Mouse (Mus musculus): ENCODE data around the gene Slc16a8.

Slc16a8 gene

DNA sequence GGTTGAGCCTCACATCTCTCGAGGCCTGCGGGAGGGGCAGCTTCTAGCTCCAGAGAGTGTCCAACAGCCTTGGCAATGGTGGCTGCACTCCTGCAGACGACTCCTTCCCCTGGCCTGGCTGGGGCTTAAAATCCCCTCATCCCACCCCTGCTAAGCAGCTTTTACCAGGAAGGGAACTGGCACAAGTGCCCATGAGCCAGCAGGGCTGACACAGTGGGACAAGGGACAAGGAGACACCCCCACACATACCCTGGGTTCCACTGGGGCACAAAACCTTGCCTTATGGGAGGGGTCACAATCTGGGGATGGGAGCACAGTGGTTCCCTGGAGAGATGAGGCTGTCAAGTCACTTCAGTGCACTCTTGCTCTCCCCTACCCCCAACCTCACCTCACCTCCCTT, at the start of gene Slc16a8:
Gene Slc16a8, minus strand, starts transcription at position 101 of the 400 bp plus-strand sequence.
- no peaks in the 10 kb centered on the region for H3K9me3 ChIP-seq (ENCODE audit: low read length)
- peaks cover 11% of the 10 kb centered on the region for H3K36me3 ChIP-seq (ENCODE audit: insufficient read depth, low read length)
- H3K4me3 ChIP-seq (replicated peaks; ENCODE audit: low read length) = no peak within 1 kb of the TSS
- TF ChIP-seq NANOG (IDR thresholded peaks at IDR 0.05; ENCODE audit: borderline replicate concordance, low read length) (no peak), POU5F1 (IDR thresholded peaks at IDR 0.05; ENCODE audit: borderline replicate concordance, low read length) (no peak), CTCF (conservative IDR thresholded peaks at IDR 0.05; ENCODE audit: low read length) (no peak)
- H3K4me1 ChIP-seq (replicated peaks; ENCODE audit: low read depth, low read length) = peaks cover 47% of the 10 kb centered on the region
- H3K27me3 ChIP-seq (ENCODE audit: insufficient read depth, low read length) = peaks cover 50% of the 10 kb centered on the region

DNA sequence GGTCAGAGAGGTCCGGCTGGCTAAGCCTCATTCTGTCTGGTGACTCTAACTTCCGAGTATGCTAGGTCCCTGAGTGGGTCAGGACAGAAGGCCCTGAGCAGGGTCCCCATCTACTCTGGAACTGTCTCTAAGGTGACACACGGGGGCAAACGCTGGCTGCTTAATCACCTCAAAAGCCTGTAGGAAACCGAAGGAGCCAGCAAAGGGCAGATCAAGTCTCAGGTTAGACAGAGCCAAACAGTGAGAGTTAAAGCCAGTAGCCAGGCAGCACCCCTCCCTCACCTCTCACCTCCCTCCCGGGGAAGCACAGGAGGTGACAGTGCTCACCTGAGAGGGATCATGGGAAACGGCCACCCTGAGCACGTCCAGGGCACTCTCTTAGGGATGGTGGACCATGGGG, 49.2 kb upstream of the Slc16a8 start:
- H3K27me3 ChIP-seq (ENCODE audit: insufficient read depth, low read length) = no peaks in the 10 kb centered on the region
- H3K4me1 ChIP-seq (replicated peaks; ENCODE audit: low read depth, low read length) = peaks cover 31% of the 10 kb centered on the region
- TF ChIP-seq CTCF (conservative IDR thresholded peaks at IDR 0.05; ENCODE audit: low read length) (no peak), POU5F1 (IDR thresholded peaks at IDR 0.05; ENCODE audit: borderline replicate concordance, low read length) (no peak), NANOG (IDR thresholded peaks at IDR 0.05; ENCODE audit: borderline replicate concordance, low read length) (no peak)
- peaks cover 98% of the 10 kb centered on the region for H3K36me3 ChIP-seq (ENCODE audit: insufficient read depth, low read length)
- no peak overlapping the region for H3K4me3 ChIP-seq (replicated peaks; ENCODE audit: low read length)
- H3K9me3 ChIP-seq (ENCODE audit: low read length) = no peaks in the 10 kb centered on the region

DNA sequence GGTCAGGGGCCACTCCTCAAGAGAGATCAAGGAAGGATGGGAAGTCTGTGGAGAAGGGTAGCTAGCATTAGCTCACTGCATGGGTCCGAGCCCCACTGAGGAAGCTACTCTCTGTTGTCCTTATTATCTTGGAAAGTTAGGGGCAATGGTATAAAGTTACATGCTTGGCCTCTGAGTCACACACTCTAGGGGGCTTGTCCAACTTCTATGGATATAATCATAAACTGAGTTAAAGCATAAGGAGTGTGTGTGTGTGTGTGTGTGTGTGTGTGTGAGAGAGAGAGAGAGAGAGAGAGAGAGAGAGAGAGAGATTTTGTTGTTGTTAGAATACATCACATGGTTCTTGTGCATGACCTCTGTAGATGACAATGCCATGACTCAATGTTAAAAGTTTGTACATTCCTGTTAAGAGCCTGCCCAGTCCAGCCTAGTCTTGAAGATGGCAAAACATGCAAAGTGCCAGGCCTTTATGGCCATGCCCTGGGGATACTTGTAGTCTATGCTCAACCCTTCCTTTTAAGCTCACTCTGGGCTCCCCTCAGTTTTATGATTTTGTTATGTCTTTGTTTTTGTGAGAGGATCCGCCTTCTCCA, 45.1 kb upstream of the Slc16a8 start:
- TF ChIP-seq CTCF (conservative IDR thresholded peaks at IDR 0.05; ENCODE audit: low read length) = no peak
- TF ChIP-seq NANOG (IDR thresholded peaks at IDR 0.05; ENCODE audit: borderline replicate concordance, low read length) = no peak
- no peak for TF ChIP-seq POU5F1 (IDR thresholded peaks at IDR 0.05; ENCODE audit: borderline replicate concordance, low read length)
- no peaks in the 10 kb centered on the region for H3K9me3 ChIP-seq (ENCODE audit: low read length)
- no peaks in the 10 kb centered on the region for H3K27me3 ChIP-seq (ENCODE audit: insufficient read depth, low read length)
- no peak overlapping the region for H3K4me3 ChIP-seq (replicated peaks; ENCODE audit: low read length)
- peaks cover 3% of the 10 kb centered on the region; the same call in 1 of the 2 replicates for H3K4me1 ChIP-seq (replicated peaks; ENCODE audit: low read depth, low read length)
- peaks cover 93% of the 10 kb centered on the region for H3K36me3 ChIP-seq (ENCODE audit: insufficient read depth, low read length)

GRCm38 (mm10) chr15:79298553-79298952, 44.0 kb upstream of the Slc16a8 start:
- no peak for TF ChIP-seq CTCF (conservative IDR thresholded peaks at IDR 0.05; ENCODE audit: low read length)
- TF ChIP-seq POU5F1 (IDR thresholded peaks at IDR 0.05; ENCODE audit: borderline replicate concordance, low read length) = no peak
- no peak for TF ChIP-seq NANOG (IDR thresholded peaks at IDR 0.05; ENCODE audit: borderline replicate concordance, low read length)
- peaks cover 91% of the 10 kb centered on the region for H3K36me3 ChIP-seq (ENCODE audit: insufficient read depth, low read length)

GRCm38 (mm10) chr15:79292779-79293178, 38.2 kb upstream of the Slc16a8 start:
- no peaks in the 10 kb centered on the region for H3K9me3 ChIP-seq (ENCODE audit: low read length)
- no peak for TF ChIP-seq CTCF (conservative IDR thresholded peaks at IDR 0.05; ENCODE audit: low read length)
- TF ChIP-seq POU5F1 (IDR thresholded peaks at IDR 0.05; ENCODE audit: borderline replicate concordance, low read length) = no peak
- no peak for TF ChIP-seq NANOG (IDR thresholded peaks at IDR 0.05; ENCODE audit: borderline replicate concordance, low read length)
- peaks cover 86% of the 10 kb centered on the region for H3K36me3 ChIP-seq (ENCODE audit: insufficient read depth, low read length)
- H3K27me3 ChIP-seq (ENCODE audit: insufficient read depth, low read length) = no peaks in the 10 kb centered on the region
- no peak overlapping the region for H3K4me3 ChIP-seq (replicated peaks; ENCODE audit: low read length)
- peaks cover 16% of the 10 kb centered on the region for H3K4me1 ChIP-seq (replicated peaks; ENCODE audit: low read depth, low read length)

More at GRCm38 (mm10) chr15:79298553-79298952, 44.0 kb upstream of the Slc16a8 start:
- Histone ChIP-seq H3K9me3 (ENCODE audit: low read length) (no peaks in the 10 kb centered on the region), H3K27me3 (ENCODE audit: insufficient read depth, low read length) (no peaks in the 10 kb centered on the region), H3K4me1 (replicated peaks; ENCODE audit: low read depth, low read length) (peaks cover 3% of the 10 kb centered on the region; the same call in 1 of the 2 replicates), H3K4me3 (replicated peaks; ENCODE audit: low read length) (no peak overlapping the region)

- Histone ChIP-seq H3K36me3 (ENCODE audit: insufficient read depth, low read length) (peaks cover 88% of the 10 kb centered on the region), H3K4me1 (replicated peaks; ENCODE audit: low read depth, low read length) (peaks cover 26% of the 10 kb centered on the region), H3K9me3 (ENCODE audit: low read length) (no peaks in the 10 kb centered on the region), H3K4me3 (replicated peaks; ENCODE audit: low read length) (no peak overlapping the region), H3K27me3 (ENCODE audit: insufficient read depth, low read length) (no peaks in the 10 kb centered on the region)
- TF ChIP-seq CTCF (conservative IDR thresholded peaks at IDR 0.05; ENCODE audit: low read length) = 0 out of 2 replicates have a peak, but pooled peaks have one; percentile 9
- TF ChIP-seq NANOG (IDR thresholded peaks at IDR 0.05; ENCODE audit: borderline replicate concordance, low read length) = no peak
- TF ChIP-seq POU5F1 (IDR thresholded peaks at IDR 0.05; ENCODE audit: borderline replicate concordance, low read length) = peak; percentile 75
Observed at GRCm38 (mm10) chr15:79290340-79290739, 35.8 kb upstream of the Slc16a8 start.

DNA sequence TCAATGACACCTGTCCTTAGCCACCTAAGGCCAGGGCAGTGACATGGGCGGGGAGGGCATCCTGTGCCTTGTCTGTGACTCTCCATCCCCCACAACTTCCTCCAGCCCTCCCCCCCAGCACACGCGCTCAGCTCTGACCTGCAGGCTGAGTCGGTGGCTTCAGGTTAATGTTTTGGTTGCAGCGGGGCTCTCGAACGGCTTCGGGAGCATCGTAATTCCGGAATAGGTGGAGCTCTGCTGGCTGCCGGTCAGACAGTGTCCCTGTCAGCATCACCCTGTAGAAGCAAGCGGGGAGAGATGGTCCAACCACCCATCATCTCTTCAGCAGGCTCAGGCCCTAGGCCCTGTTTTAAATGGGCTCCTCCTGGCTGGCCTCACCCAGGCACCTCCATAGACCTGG, 34.9 kb upstream of the Slc16a8 start:
- H3K36me3 ChIP-seq (ENCODE audit: insufficient read depth, low read length) = peaks cover 83% of the 10 kb centered on the region
- TF ChIP-seq POU5F1 (IDR thresholded peaks at IDR 0.05; ENCODE audit: borderline replicate concordance, low read length) (no peak), NANOG (IDR thresholded peaks at IDR 0.05; ENCODE audit: borderline replicate concordance, low read length) (no peak), CTCF (conservative IDR thresholded peaks at IDR 0.05; ENCODE audit: low read length) (no peak)
- H3K4me3 ChIP-seq (replicated peaks; ENCODE audit: low read length) = no peak overlapping the region
- no peaks in the 10 kb centered on the region for H3K9me3 ChIP-seq (ENCODE audit: low read length)
- no peaks in the 10 kb centered on the region for H3K27me3 ChIP-seq (ENCODE audit: insufficient read depth, low read length)
- H3K4me1 ChIP-seq (replicated peaks; ENCODE audit: low read depth, low read length) = peaks cover 32% of the 10 kb centered on the region

- Histone ChIP-seq H3K27me3 (ENCODE audit: insufficient read depth, low read length) (no peaks in the 10 kb centered on the region), H3K36me3 (ENCODE audit: insufficient read depth, low read length) (peaks cover 73% of the 10 kb centered on the region), H3K4me3 (replicated peaks; ENCODE audit: low read length) (no peak overlapping the region), H3K9me3 (ENCODE audit: low read length) (no peaks in the 10 kb centered on the region), H3K4me1 (replicated peaks; ENCODE audit: low read depth, low read length) (peaks cover 39% of the 10 kb centered on the region)
- no peak for TF ChIP-seq POU5F1 (IDR thresholded peaks at IDR 0.05; ENCODE audit: borderline replicate concordance, low read length)
- TF ChIP-seq CTCF (conservative IDR thresholded peaks at IDR 0.05; ENCODE audit: low read length) = no peak
- no peak for TF ChIP-seq NANOG (IDR thresholded peaks at IDR 0.05; ENCODE audit: borderline replicate concordance, low read length)
Observed at GRCm38 (mm10) chr15:79288387-79288786, 33.8 kb upstream of the Slc16a8 start.

GRCm38 (mm10) chr15:79287091-79287490, 32.5 kb upstream of the Slc16a8 start:
- no peak for TF ChIP-seq POU5F1 (IDR thresholded peaks at IDR 0.05; ENCODE audit: borderline replicate concordance, low read length)
- TF ChIP-seq CTCF (conservative IDR thresholded peaks at IDR 0.05; ENCODE audit: low read length) = no peak
- Histone ChIP-seq H3K36me3 (ENCODE audit: insufficient read depth, low read length) (peaks cover 61% of the 10 kb centered on the region), H3K4me3 (replicated peaks; ENCODE audit: low read length) (no peak overlapping the region), H3K4me1 (replicated peaks; ENCODE audit: low read depth, low read length) (peaks cover 46% of the 10 kb centered on the region), H3K27me3 (ENCODE audit: insufficient read depth, low read length) (no peaks in the 10 kb centered on the region), H3K9me3 (ENCODE audit: low read length) (no peaks in the 10 kb centered on the region)
